In the genomic region with DNA sequence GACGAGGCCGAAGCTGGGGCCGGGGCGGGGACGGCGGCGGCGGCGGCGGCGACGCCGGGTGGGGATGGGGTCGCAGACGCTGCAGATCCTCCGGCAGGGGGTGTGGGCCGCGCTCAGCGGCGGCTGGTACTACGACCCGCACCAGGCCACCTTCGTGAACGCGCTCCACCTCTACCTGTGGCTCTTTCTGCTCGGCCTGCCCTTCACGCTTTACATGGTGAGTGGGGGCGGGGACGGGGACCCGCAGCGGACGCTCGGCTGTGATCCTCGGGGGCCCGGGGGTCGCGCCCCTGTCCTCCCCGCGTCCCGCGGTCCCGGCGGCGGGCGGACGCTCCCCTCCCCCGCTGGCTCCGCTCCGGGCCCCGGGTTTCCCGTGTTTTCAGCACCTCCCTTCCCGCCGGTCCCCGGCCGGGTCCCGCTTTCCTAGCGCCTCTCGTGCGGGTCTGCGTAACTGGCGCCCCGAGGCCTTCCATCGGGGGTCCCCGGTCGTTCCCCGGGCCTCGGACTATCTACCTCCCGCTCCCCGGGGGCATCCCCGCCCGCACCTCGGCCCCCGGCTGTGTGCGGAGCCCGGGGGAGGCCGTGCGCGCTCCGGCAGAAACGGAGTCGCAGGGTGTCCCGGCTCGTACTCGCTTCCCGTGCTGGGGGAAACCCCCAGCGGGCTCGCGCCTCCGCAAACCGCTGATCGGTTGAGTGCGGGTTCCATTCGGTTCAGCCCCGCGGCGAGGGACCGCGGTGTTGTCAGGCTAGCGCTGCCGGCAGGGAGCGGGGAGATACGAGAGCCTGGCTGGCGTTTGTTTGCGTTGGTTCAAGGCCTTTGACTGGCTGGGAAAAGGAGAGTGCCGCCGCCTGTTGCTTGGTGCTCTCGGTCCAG, we compare ENCODE assay signal across 8 mouse cellular contexts. TPM values are rescaled to one million over a fixed set of nuclear protein-coding genes. Genes with fewer than 3 reads are reported as not detected.
A peak's percentile ranks its signal among the peaks of the same experiment; 100 is the strongest.
DNase-seq lines count a peak whose midpoint lies in the region; ATAC-seq and TF ChIP-seq lines count a peak whose summit lies in the region.

No protein-coding gene starts in this region.

- DNase-seq in heart, postnatal 14 days, result peak; percentile 71 to 74
- DNase-seq in layer of hippocampus, adult 18-20 months (ENCODE audit: low spot score in 2 of 2), result peak; percentile 70 to 78
- DNase-seq in lung, postnatal 0 days (ENCODE audit: low spot score), result peak; percentile 72
- DNase-seq in ovary, adult 18-20 months (ENCODE audit: low spot score), result peak; percentile 70
- peak; percentile 73 for DNase-seq in thymus, postnatal 0 days (ENCODE audit: low spot score)

- peak overlapping the region; percentile 61 for H3K27ac ChIP-seq in brown adipose tissue, adult 24 weeks (replicated peaks; ENCODE audit: low read depth, low read length)
- H3K27ac ChIP-seq in forebrain, embryonic 13.5 days, result peak overlapping the region; percentile 96
- H3K27ac ChIP-seq in lung, postnatal 0 days (ENCODE audit: low read length), result peak overlapping the region; percentile 94

- no peaks in the 10 kb centered on the region for H3K9me3 ChIP-seq in E14TG2a.4 (ENCODE audit: low read length)
- no peaks in the 10 kb centered on the region for H3K9me3 ChIP-seq in forebrain, embryonic 13.5 days (replicated peaks)
- no peaks in the 10 kb centered on the region for H3K9me3 ChIP-seq in lung, postnatal 0 days (ENCODE audit: low read length)

- peaks cover 55% of the 10 kb centered on the region for H3K27me3 ChIP-seq in E14TG2a.4 (ENCODE audit: insufficient read depth, low read length)
- H3K27me3 ChIP-seq in forebrain, embryonic 13.5 days, result 0 out of 2 replicates have a peak, but pooled peaks cover 3% of the 10 kb centered on the region
- H3K27me3 ChIP-seq in lung, postnatal 0 days (replicated peaks; ENCODE audit: insufficient read depth, low read length), result no peaks in the 10 kb centered on the region

- H3K4me3 ChIP-seq in E14TG2a.4 (replicated peaks; ENCODE audit: low read length), result peak overlapping the region; percentile 94
- peak overlapping the region; percentile 75 for H3K4me3 ChIP-seq in brown adipose tissue, adult 24 weeks (ENCODE audit: insufficient read depth, low read depth, low read length)
- H3K4me3 ChIP-seq in forebrain, embryonic 13.5 days, result peak overlapping the region; percentile 97
- H3K4me3 ChIP-seq in lung, postnatal 0 days (ENCODE audit: low read depth, low read length), result peak overlapping the region; percentile 98

- H3K4me2 ChIP-seq in forebrain, embryonic 13.5 days, result peak overlapping the region; percentile 80
- H3K4me2 ChIP-seq in lung, postnatal 0 days (replicated peaks; ENCODE audit: low read depth, low read length), result peak overlapping the region; percentile 64

- WGBS in forebrain, embryonic 13.5 days, result under 1% methylated on average over 70 of the region's 107 CpGs
- under 1% methylated on average over 76 of the region's 107 CpGs for WGBS in lung, postnatal 0 days

- TF ChIP-seq EP300 in lung, postnatal 0 days (IDR thresholded peaks at IDR 0.05), result no peak

- ATAC-seq in forebrain, embryonic 13.5 days, result peak; percentile 86
- ATAC-seq in lung, postnatal 0 days, result peak; percentile 59

- intact Hi-C loops in heart, postnatal 14 days (cut with DNase I), result loop anchor here (1.0 kb wide), 1 partner anchor 52 kb away; no protein-coding TSS in a partner anchor

- no peaks in the 10 kb centered on the region for H3K36me3 ChIP-seq in E14TG2a.4 (ENCODE audit: insufficient read depth, low read length)
- no peaks in the 10 kb centered on the region for H3K36me3 ChIP-seq in forebrain, embryonic 13.5 days (ENCODE audit: poor library complexity, severe bottlenecking)
- H3K36me3 ChIP-seq in lung, postnatal 0 days (ENCODE audit: insufficient read depth, low read length), result no peaks in the 10 kb centered on the region

- H3K4me1 ChIP-seq in E14TG2a.4 (replicated peaks; ENCODE audit: low read depth, low read length), result peaks cover 24% of the 10 kb centered on the region
- H3K4me1 ChIP-seq in brown adipose tissue, adult 24 weeks (ENCODE audit: control insufficient read depth, insufficient read depth, insufficient read length, low read length), result peaks cover 20% of the 10 kb centered on the region
- peaks cover 57% of the 10 kb centered on the region for H3K4me1 ChIP-seq in forebrain, embryonic 13.5 days
- peaks cover 12% of the 10 kb centered on the region; the same call in 1 of the 2 replicates for H3K4me1 ChIP-seq in lung, postnatal 0 days (ENCODE audit: insufficient read depth, low read depth, low read length)

- peak overlapping the region; percentile 96 for H3K9ac ChIP-seq in forebrain, embryonic 13.5 days
- peak overlapping the region; percentile 93 for H3K9ac ChIP-seq in lung, postnatal 0 days (replicated peaks; ENCODE audit: low read depth)

- no peak for TF ChIP-seq CTCF in E14TG2a.4 (conservative IDR thresholded peaks at IDR 0.05; ENCODE audit: low read length)
- TF ChIP-seq CTCF in lung, postnatal 0 days (IDR thresholded peaks at IDR 0.05), result peak; percentile 26; the same call in 1 of the 2 replicates

RNA-seq across cellular contexts. Expression of gene Pcnx, which starts 0.7 kb away (rescaled TPM):
- polyA plus RNA-seq in brown adipose tissue, adult 24 weeks (2012; ENCODE audit: insufficient read depth, insufficient read length, missing spikeins), result 21.4 and 23.4 TPM in 2 replicates
- polyA plus RNA-seq in forebrain, embryonic 13.5 days (2015; fragmentation: Nextera tagmentation; extraction: Ambion mirVana), result 8.6 and 14.1 TPM in 2 replicates
- 10 to 100 TPM; 68.0 to 70.0 TPM for total RNA-seq in heart, postnatal 14 days (2021)
- total RNA-seq in layer of hippocampus, adult 18-20 months (2021), result 100 to 1,000 TPM; 101 to 115 TPM
- polyA plus RNA-seq in lung, postnatal 0 days (2015; fragmentation: Nextera tagmentation; extraction: Ambion mirVana), result 12.8 and 13.5 TPM in 2 replicates
- polyA plus RNA-seq in thymus, postnatal 0 days (2015; fragmentation: Nextera tagmentation; extraction: Ambion mirVana), result 9.8 and 17.5 TPM in 2 replicates

Comparison
In these comparisons a context has a peak if more than half of its experiments do, and no peak if none do; other contexts are left out.
1. Peak in every context shown above with its lines: DNase-seq, ATAC-seq, H3K4me3 ChIP-seq and H3K27ac ChIP-seq.